Mouse (Mus musculus) hindbrain, embryonic 12.5 days (tissue): Measurements from ENCODE around the gene Ptprk. TPM values are rescaled to one million over a fixed set of nuclear protein-coding genes. Genes with fewer than 3 reads are reported as not detected.
A peak's percentile ranks its signal among the peaks of the same experiment; 100 is the strongest.

Experiments
- ATAC-seq: fragments of 200-750 bp; cut with Nextera tagmentation; 2 replicates; pipeline ENCODE4 v1.8.0; 2017; ENCODE audit warnings: moderate TSS enrichment; ENCODE audit not compliant: low FRiP score
- H3K27ac ChIP-seq: fragments of 300-500 bp; sonication (generic); 2 replicates; pipeline ENCODE4 v1.5.1; 2016; ENCODE audit warnings: mild to moderate bottlenecking
- H3K27me3 ChIP-seq: fragments of 300-500 bp; sonication (generic); 2 replicates; pipeline ENCODE4 v1.6.1; 2016; ENCODE audit warnings: mild to moderate bottlenecking
- H3K36me3 ChIP-seq: fragments of 300-500 bp; sonication (generic); 2 replicates; pipeline ENCODE4 v1.6.1; 2016; ENCODE audit warnings: mild to moderate bottlenecking
- H3K4me1 ChIP-seq: fragments of 300-500 bp; sonication (generic); 2 replicates; pipeline ENCODE4 v1.6.1; 2016
- H3K4me2 ChIP-seq: fragments of 300-500 bp; sonication (generic); replicated peaks from 2 replicates; pipeline ENCODE4 v1.6.1; 2016; ENCODE audit warnings: mild to moderate bottlenecking
- H3K4me3 ChIP-seq: fragments of 300-500 bp; sonication (generic); 2 replicates; pipeline ENCODE4 v1.5.1; 2016; ENCODE audit warnings: mild to moderate bottlenecking
- H3K9ac ChIP-seq: fragments of 300-500 bp; sonication (generic); 2 replicates; pipeline ENCODE4 v1.6.1; 2016; ENCODE audit warnings: mild to moderate bottlenecking, moderate library complexity
- H3K9me3 ChIP-seq: fragments of 300-500 bp; sonication (generic); replicated peaks from 2 replicates; pipeline ENCODE4 v1.6.1; 2016; ENCODE audit warnings: mild to moderate bottlenecking
- WGBS: fragments of 180-500 bp; shearing (Covaris S2); methylation state at CpG from one replicate; pipeline ENCODE4 v1.1.7; 2016; 5-methylcytosine and 5-hydroxymethylcytosine counted together
- polyA plus RNA-seq: library from polyadenylated mRNA; unstranded; fragments of >200 nt; fragmentation: Nextera tagmentation; extraction: Ambion mirVana; gene quantifications from 2 replicates; pipeline ENCODE4 v1.2.1, GENCODE M21; 2016

The Ptprk gene
- polyA plus RNA-seq, 1 experiment from 2014 or later = 31.9 TPM

DNA sequence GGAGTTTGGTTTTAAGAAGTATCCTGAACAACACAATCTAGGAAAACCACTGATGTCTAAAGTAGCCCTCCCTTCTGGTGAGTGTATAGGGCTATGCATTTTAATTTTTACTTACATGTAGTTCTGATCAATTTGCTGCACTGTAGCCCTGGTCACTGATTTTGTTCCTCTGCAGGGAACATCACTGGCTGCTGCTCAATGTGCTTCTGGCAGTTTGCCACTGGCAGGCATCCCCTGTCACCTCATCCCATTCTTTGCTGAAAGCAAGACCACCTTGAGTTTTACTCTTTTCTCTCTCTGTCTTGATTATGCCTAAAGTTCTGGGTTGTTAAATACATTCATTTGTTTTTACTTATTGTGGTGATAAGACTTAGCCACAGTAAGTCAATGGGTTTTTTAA lies 90.1 kb downstream of the Ptprk start:
- no peak overlapping the region for H3K4me3 ChIP-seq
- no peak overlapping the region for H3K4me2 ChIP-seq
- H3K4me1 ChIP-seq = 0 out of 2 replicates have a peak, but pooled peaks cover 5% of the 10 kb centered on the region
- no peak overlapping the region for H3K9ac ChIP-seq
- H3K9me3 ChIP-seq = no peaks in the 10 kb centered on the region
- no peak overlapping the region for H3K27ac ChIP-seq
- no peaks in the 10 kb centered on the region for H3K27me3 ChIP-seq
- ATAC-seq = no peak
- H3K36me3 ChIP-seq = no peaks in the 10 kb centered on the region

DNA sequence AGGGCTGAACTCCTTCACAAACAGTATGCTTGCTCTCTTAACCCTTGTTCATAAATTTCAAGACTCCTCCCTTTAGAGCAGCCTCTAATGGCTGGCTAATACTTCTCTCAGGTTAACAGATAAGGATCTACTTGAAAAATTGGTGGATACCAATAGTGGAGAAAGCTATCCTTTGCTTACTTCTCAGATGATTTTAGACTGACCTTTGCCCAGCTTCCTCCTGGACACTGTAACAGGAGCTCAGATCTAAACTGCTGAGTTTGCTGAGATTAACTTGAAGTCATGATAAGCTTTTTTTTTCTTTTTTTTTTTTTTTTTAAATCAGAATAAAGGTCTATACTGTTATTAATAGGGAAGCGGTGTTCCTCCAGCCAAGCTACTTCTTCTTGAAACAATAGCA lies 92.0 kb downstream of the Ptprk start:
- Histone ChIP-seq H3K4me3 (no peak overlapping the region), H3K27ac (no peak overlapping the region), H3K4me1 (0 out of 2 replicates have a peak, but pooled peaks cover 5% of the 10 kb centered on the region), H3K27me3 (no peaks in the 10 kb centered on the region), H3K9ac (no peak overlapping the region), H3K4me2 (no peak overlapping the region), H3K36me3 (no peaks in the 10 kb centered on the region), H3K9me3 (no peaks in the 10 kb centered on the region)
- WGBS = 95% methylated on average over 1 of the region's 1 CpGs
- no peak for ATAC-seq

DNA sequence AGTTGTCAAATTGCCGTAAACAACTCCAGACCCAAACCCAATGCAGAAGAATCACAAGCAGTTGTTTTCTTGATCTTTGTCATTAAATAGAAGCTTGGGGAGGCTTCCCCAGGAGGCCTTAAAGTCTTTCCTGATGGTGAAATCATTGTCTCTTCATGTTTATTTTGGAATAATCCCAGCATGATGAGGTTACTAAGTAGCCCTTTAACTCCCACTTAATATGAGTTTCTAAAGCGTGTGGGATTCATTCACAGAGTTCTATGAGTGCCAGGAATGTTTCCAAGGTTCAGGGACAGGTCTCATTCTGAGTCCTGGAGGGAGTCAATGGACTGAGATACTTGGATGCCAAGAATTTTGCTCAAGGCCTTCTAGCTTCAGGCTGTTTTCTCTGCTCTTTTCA lies 92.5 kb downstream of the Ptprk start:
- H3K9me3 ChIP-seq = no peaks in the 10 kb centered on the region
- H3K4me3 ChIP-seq = no peak overlapping the region
- no peaks in the 10 kb centered on the region for H3K36me3 ChIP-seq
- no peak overlapping the region for H3K4me2 ChIP-seq
- ATAC-seq = no peak
- H3K9ac ChIP-seq = no peak overlapping the region
- H3K4me1 ChIP-seq = 0 out of 2 replicates have a peak, but pooled peaks cover 5% of the 10 kb centered on the region
- no peaks in the 10 kb centered on the region for H3K27me3 ChIP-seq
- 63% methylated on average over 2 of the region's 2 CpGs for WGBS
- H3K27ac ChIP-seq = no peak overlapping the region

DNA sequence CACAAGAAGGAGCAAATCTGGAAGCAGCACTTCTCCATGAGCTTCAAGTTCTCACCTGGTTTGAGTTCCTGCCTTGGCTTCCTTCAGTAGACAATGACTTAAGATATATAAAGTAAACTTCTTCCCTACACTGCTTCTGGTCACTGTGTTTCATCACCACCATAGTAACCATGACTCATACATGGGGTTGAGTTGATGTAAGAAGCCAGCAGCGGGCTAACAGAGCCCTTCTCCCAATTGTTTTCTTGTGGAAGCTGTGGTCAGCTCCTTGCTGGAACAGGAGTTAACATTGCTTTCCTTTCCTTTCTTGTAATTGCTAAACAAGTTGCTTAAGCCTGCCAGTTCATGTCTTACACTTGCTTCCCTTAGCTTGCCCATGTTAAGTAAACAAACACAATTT lies 96.6 kb downstream of the Ptprk start:
- H3K9ac ChIP-seq = no peak overlapping the region
- H3K27ac ChIP-seq = no peak overlapping the region
- WGBS = 81% methylated on average over 1 of the region's 1 CpGs
- H3K27me3 ChIP-seq = no peaks in the 10 kb centered on the region
- no peaks in the 10 kb centered on the region for H3K36me3 ChIP-seq
- H3K9me3 ChIP-seq = no peaks in the 10 kb centered on the region
- H3K4me2 ChIP-seq = no peak overlapping the region
- no peak for ATAC-seq
- no peak overlapping the region for H3K4me3 ChIP-seq
- H3K4me1 ChIP-seq = no peaks in the 10 kb centered on the region

DNA sequence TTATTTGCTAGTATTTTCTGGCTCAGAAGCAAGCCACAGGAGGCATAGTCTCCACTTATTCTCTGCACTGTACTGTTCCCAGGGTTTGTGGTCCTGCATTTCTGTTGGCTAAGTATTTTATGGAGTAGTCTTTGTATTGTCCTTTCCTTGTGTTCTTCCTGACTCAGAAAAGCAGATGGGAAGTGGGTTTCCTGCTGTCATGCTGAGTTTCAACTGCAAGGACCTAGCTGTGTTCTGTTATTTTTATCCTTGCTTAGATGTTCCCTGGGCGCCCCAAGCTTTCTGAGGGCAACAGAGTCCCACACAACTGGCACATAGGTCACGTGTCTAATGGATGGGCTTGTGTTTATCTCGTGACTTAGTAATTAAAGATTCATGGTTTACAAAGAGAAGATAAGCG lies 104.3 kb downstream of the Ptprk start:
- Histone ChIP-seq H3K9me3 (no peaks in the 10 kb centered on the region), H3K4me2 (no peak overlapping the region), H3K36me3 (no peaks in the 10 kb centered on the region), H3K27ac (no peak overlapping the region), H3K27me3 (no peaks in the 10 kb centered on the region), H3K4me1 (no peaks in the 10 kb centered on the region), H3K9ac (no peak overlapping the region), H3K4me3 (no peak overlapping the region)
- ATAC-seq = no peak
- 56% methylated on average over 4 of the region's 4 CpGs for WGBS

DNA sequence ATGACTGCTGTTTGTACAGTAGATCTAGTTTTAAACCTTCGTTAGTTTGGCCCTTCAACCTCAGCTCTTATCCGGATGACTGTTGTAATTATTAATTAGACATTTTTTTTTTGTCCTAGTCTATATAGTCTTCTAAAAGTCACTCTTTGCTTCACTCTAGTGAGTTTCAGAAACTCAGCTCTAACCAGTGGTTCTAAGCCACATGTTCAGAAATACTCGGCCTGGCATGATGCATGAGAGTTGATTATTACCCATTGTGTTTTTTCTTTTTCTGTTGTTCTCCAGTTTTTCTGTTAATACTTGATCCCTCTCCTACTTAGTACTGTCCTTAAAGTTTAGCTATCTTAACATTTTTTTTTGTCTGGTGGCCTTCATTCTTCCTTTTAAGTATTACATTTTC lies 107.5 kb downstream of the Ptprk start:
- no peaks in the 10 kb centered on the region for H3K36me3 ChIP-seq
- 0 out of 2 replicates have a peak, but pooled peaks cover 2% of the 10 kb centered on the region for H3K4me1 ChIP-seq
- no peak overlapping the region for H3K4me3 ChIP-seq
- no peak overlapping the region for H3K9ac ChIP-seq
- H3K27ac ChIP-seq = no peak overlapping the region
- H3K9me3 ChIP-seq = no peaks in the 10 kb centered on the region
- H3K4me2 ChIP-seq = no peak overlapping the region
- no peaks in the 10 kb centered on the region for H3K27me3 ChIP-seq
- WGBS = 91% methylated on average over 3 of the region's 3 CpGs
- ATAC-seq = no peak

DNA sequence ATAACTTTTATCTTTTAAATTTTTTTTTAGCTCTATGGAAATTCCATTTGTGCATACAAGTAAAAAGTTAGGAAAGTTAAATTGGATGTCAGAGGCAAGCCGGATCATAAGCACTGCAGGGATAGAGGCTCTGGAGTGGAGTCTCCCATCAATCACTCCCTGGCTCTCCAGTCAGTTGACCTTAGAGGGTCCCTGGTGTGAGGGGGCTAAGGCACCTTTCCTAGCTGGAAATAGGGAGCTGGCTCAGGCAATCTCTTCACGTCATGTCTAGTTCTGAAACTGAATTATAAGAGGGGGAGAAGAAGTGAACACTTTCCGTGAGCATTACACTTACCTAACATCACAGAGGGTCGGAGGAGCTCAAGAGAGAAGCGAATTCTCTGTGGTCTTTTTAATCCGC lies 110.1 kb downstream of the Ptprk start:
- H3K27ac ChIP-seq = no peak overlapping the region
- no peak overlapping the region for H3K9ac ChIP-seq
- H3K4me2 ChIP-seq = no peak overlapping the region
- ATAC-seq = no peak
- no peaks in the 10 kb centered on the region for H3K36me3 ChIP-seq
- H3K4me3 ChIP-seq = no peak overlapping the region
- 66% methylated on average over 6 of the region's 6 CpGs for WGBS
- H3K4me1 ChIP-seq = 0 out of 2 replicates have a peak, but pooled peaks cover 2% of the 10 kb centered on the region
- no peaks in the 10 kb centered on the region for H3K27me3 ChIP-seq
- H3K9me3 ChIP-seq = no peaks in the 10 kb centered on the region

DNA sequence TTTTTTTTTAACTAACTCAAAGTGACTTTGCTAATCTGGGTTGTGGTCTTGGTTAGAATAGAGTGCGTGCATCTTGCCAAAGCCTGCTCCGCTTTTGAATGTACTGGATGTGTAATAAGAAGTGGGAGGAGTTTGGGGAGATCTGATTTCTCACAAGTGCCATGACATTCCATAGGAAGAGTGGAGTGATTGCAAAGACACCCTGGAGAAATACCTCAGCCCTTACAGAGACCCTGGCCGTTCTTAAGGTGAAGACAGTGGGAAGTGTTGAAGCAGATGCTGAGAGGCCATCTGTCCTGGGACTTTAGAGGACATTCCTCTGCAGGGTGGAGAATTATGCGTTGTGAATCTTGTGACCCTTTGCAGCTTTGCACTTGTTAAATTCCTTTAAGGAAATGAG lies 110.7 kb downstream of the Ptprk start:
- whole genome bisulfite sequencing = 65% methylated on average over 4 of the region's 4 CpGs
- no peak overlapping the region for H3K4me3 ChIP-seq
- H3K4me2 ChIP-seq = no peak overlapping the region
- H3K36me3 ChIP-seq = no peaks in the 10 kb centered on the region
- no peaks in the 10 kb centered on the region for H3K27me3 ChIP-seq
- no peak overlapping the region for H3K27ac ChIP-seq
- H3K9me3 ChIP-seq = no peaks in the 10 kb centered on the region
- 0 out of 2 replicates have a peak, but pooled peaks cover 2% of the 10 kb centered on the region for H3K4me1 ChIP-seq
- ATAC-seq = no peak
- no peak overlapping the region for H3K9ac ChIP-seq

DNA sequence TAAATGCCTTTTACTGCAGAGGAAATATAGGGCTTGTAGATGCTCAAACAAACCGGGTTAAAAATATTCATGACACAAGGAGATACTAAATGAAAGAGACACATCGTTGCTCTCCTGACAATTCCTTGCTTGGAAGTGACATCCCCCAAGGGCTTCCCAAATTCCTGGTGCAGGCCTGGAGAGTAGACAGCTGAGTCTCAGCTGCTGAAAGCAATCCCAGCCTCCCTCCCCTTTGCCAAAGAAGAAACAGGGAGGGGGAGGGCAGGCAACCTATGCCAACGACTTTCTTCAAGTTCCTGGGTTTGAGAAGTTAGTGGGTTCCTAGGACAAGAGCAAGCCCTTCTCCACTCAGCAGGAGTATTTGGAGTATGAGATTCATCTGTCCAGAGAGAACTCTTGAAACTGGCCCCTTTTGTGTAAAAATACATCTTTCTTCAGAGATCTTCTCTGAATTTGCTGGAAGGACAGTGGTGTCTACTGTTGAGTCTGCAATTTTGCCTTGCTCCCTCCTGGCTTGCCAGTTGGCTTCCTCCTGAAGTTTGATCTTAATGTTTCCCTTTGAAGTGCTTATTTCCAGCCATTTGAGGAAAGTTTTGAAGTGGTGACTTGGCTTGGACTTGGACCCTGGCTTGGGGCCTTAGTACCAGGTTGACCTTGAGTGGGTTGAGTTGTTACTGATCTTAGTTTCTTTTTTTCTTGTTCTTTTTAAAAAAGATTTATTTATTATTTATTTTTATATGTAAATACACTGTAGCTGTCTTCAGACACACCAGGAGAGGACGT lies 111.6 kb downstream of the Ptprk start:
- H3K4me2 ChIP-seq = no peak overlapping the region
- ATAC-seq = no peak
- no peaks in the 10 kb centered on the region for H3K27me3 ChIP-seq
- whole genome bisulfite sequencing = 59% methylated on average over 4 of the region's 4 CpGs
- no peaks in the 10 kb centered on the region for H3K36me3 ChIP-seq
- no peak overlapping the region for H3K27ac ChIP-seq
- H3K9ac ChIP-seq = no peak overlapping the region
- no peaks in the 10 kb centered on the region for H3K9me3 ChIP-seq
- H3K4me3 ChIP-seq = no peak overlapping the region
- 0 out of 2 replicates have a peak, but pooled peaks cover 2% of the 10 kb centered on the region for H3K4me1 ChIP-seq

DNA sequence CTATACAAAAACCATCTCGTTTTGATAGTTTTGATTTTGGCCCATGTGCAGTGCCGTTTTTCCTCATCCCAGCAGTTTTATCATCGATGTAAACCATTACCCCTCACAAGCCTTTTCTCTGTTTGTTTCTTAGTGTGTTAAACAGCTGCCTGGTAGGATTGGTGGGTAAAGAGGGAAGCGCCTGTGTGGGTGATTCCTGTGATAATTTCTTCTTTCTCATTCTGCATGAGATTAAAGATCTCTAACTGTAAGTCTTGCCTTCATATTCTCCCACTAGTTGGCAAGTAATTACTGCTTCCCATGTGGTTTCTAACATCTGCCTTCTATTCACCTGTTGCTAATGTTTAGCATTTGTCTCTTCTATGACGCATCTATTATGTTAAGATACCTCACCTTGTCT lies 116.8 kb downstream of the Ptprk start:
- no peak overlapping the region for H3K4me2 ChIP-seq
- no peak overlapping the region for H3K9ac ChIP-seq
- no peak overlapping the region for H3K27ac ChIP-seq
- no peaks in the 10 kb centered on the region for H3K27me3 ChIP-seq
- no peak for ATAC-seq
- 88% methylated on average over 5 of the region's 5 CpGs for WGBS
- no peaks in the 10 kb centered on the region for H3K4me1 ChIP-seq
- H3K36me3 ChIP-seq = no peaks in the 10 kb centered on the region
- H3K9me3 ChIP-seq = no peaks in the 10 kb centered on the region
- H3K4me3 ChIP-seq = no peak overlapping the region

DNA sequence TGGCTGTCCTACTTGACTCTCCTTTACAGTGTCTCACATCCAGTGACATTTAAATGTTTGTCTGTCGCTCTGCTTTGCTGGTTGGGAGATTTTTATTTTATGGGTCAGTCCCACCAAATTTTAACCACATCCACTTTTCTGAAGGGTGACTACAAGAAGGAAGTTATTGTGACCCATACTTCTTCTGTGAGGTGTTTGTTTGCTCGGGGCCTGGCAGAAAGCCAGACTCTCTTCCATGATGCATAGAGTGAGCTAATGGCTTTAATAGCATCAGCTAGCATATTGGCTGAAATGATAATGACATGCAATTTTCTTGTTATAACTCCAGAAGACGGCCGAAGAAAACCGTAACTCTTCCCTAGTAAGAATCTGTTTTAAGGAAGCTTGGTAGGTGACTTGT lies 119.0 kb downstream of the Ptprk start:
- Histone ChIP-seq H3K9me3 (no peaks in the 10 kb centered on the region), H3K4me1 (no peaks in the 10 kb centered on the region), H3K4me3 (no peak overlapping the region), H3K9ac (no peak overlapping the region), H3K36me3 (no peaks in the 10 kb centered on the region), H3K27ac (no peak overlapping the region), H3K4me2 (no peak overlapping the region), H3K27me3 (no peaks in the 10 kb centered on the region)
- WGBS = 91% methylated on average over 5 of the region's 5 CpGs
- no peak for ATAC-seq

DNA sequence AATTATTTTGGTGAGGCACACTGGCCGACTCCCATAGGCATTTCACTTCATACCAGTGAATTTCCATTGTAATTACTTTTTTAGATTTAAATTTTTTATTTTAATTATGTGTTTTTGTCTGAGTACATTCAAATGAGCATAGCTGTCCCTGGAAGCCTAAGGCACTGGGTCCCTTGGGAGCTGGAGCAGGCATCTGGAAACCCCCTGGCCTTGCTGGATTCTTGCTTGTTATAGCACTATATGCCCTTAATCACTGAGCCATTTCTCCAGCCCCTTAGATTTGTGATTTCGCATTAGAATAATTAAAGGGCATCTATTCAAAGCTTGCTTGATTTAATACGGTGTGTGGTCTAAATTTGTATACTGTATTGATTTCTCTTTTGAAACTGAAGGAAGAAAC lies 126.0 kb downstream of the Ptprk start:
- ATAC-seq = peak; percentile 68; the same call in 1 of the 2 replicates
- Histone ChIP-seq H3K4me3 (no peak overlapping the region), H3K4me1 (no peaks in the 10 kb centered on the region), H3K9ac (no peak overlapping the region), H3K9me3 (no peaks in the 10 kb centered on the region), H3K4me2 (no peak overlapping the region), H3K36me3 (no peaks in the 10 kb centered on the region), H3K27ac (no peak overlapping the region), H3K27me3 (no peaks in the 10 kb centered on the region)
- 76% methylated on average over 3 of the region's 3 CpGs for WGBS

DNA sequence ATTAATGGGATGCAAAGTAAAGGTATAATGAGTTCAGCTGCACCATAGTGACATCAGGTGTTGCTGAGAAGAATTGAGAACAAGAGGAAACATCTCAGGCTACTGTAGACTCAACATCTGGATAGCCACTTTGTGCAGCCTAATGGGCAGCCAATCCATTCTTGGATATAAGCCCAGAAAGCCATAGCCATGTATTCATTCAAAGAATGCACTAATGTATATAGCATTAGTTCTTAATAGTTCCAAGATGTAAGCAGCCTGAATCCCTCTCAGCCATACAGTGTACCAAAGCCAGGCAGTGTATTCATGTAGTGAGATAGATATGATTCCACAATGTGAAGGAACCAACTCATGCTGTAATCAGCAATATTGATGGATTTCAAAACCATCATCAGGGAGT lies 134.8 kb downstream of the Ptprk start:
- no peak for ATAC-seq
- Histone ChIP-seq H3K4me2 (no peak overlapping the region), H3K9ac (no peak overlapping the region), H3K27me3 (no peaks in the 10 kb centered on the region), H3K4me3 (no peak overlapping the region), H3K27ac (no peak overlapping the region), H3K9me3 (no peaks in the 10 kb centered on the region), H3K4me1 (no peaks in the 10 kb centered on the region), H3K36me3 (no peaks in the 10 kb centered on the region)
